Mouse (Mus musculus) embryonic fibroblast, embryonic 13.5 days (primary cell): ENCODE measurements around the gene Fev. TPM values are rescaled to one million over a fixed set of nuclear protein-coding genes. Genes with fewer than 3 reads are reported as not detected.
A peak's percentile ranks its signal among the peaks of the same experiment; 100 is the strongest.

ENCODE experiments used
- H3K27ac ChIP-seq: 2 replicates; pipeline ENCODE4 v1.5.1; 2012; ENCODE audit warnings: low read length, control low read depth, inconsistent platforms; ENCODE audit not compliant: insufficient read depth
- H3K4me1 ChIP-seq: 2 replicates; pipeline ENCODE4 v1.6.1; 2011; ENCODE audit warnings: low read length; ENCODE audit not compliant: control insufficient read depth, insufficient read depth
- H3K4me3 ChIP-seq: 2 replicates; pipeline ENCODE4 v1.5.1; 2011; ENCODE audit warnings: mild to moderate bottlenecking, control low read depth, low read length; ENCODE audit not compliant: insufficient read depth
- CTCF ChIP-seq: IDR thresholded peaks from 2 replicates; pipeline ENCODE4 v1.5.1; 2011; ENCODE audit warnings: mild to moderate bottlenecking, control low read depth, low read length, moderate library complexity, borderline replicate concordance; ENCODE audit not compliant: insufficient read depth
- POLR2A ChIP-seq: IDR thresholded peaks from 2 replicates; pipeline ENCODE4 v1.6.1; 2011; ENCODE audit warnings: low read depth, mild to moderate bottlenecking, control low read depth, low read length, moderate library complexity
- polyA plus RNA-seq: library from polyadenylated mRNA; stranded (reverse); fragments of >200 nt; gene quantifications from 2 replicates; pipeline ENCODE4 v1.2.4, GENCODE M21; 2011; ENCODE audit warnings: low read depth; ENCODE audit not compliant: missing spikeins, insufficient read length

The Fev gene
- polyA plus RNA-seq: not detected in 2 replicates

GRCm38 (mm10) chr1:74885369-74886042 is at the start of gene Fev:
Gene Fev (minus strand): TSS chr1:74885419.
- H3K4me3 ChIP-seq: no peak within 1 kb of the TSS
- TF ChIP-seq CTCF: no peak
- no peak for TF ChIP-seq POLR2A
- H3K4me1 ChIP-seq: no peaks in the 10 kb centered on the region
- H3K27ac ChIP-seq: no peak within 1 kb of the TSS

GRCm38 (mm10) chr1:74927621-74928296 is 42.5 kb upstream of the Fev start:
- no peaks in the 10 kb centered on the region for H3K4me1 ChIP-seq
- no peak overlapping the region for H3K4me3 ChIP-seq
- TF ChIP-seq POLR2A (no peak), CTCF (no peak)
- H3K27ac ChIP-seq: no peak overlapping the region

DNA sequence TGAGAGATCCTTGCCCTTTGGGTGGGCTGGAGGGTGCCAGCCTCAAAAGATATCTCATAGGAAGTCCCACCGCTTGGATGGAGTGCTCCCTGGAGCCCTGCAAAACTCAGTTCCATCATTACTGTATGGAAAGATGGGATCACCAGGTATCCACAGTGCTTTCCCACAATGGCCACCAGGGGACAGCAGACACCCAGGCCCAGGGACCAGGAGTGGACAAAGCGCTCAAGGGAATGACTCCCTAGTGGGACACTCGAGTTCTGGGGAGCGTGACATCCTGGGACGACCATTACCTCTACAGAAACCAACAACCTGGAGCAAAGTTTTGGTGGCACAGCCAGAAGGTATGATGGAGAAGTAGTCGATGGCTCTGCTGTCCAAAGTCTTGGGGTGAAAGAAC is 41.5 kb upstream of the Fev start:
- Histone ChIP-seq H3K27ac (no peak overlapping the region), H3K4me1 (no peaks in the 10 kb centered on the region), H3K4me3 (no peak overlapping the region)
- TF ChIP-seq POLR2A (no peak), CTCF (peak; percentile 81)

DNA sequence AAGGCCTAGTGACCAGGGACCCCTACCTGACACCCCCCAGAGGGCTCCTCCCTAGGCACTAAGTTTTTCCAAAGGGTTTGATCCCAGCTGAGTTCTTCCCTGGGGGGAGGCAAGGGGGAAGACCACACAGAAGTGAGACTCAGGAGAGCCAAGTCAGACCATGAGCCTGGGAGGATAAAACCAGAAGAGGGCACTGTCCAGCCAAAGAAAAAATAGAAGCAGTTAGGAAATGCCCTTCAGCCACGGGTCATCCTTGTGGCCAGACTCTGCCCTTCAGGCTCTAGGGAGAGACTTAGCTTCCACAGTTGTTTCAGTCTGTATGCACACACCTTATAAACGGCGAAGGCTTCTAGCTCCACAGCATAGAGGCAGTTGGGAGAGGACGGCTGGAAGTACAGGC is 39.2 kb upstream of the Fev start:
- no peak for TF ChIP-seq POLR2A
- H3K4me3 ChIP-seq: no peak overlapping the region
- no peaks in the 10 kb centered on the region for H3K4me1 ChIP-seq
- H3K27ac ChIP-seq: no peak overlapping the region

- Histone ChIP-seq H3K4me3 (no peak overlapping the region), H3K27ac (no peak overlapping the region), H3K4me1 (no peaks in the 10 kb centered on the region)
- TF ChIP-seq POLR2A: no peak
- TF ChIP-seq CTCF: no peak
Measured at GRCm38 (mm10) chr1:74915706-74916105, 30.5 kb upstream of the Fev start.

GRCm38 (mm10) chr1:74902191-74902590 is 17.0 kb upstream of the Fev start:
- TF ChIP-seq CTCF: no peak
- no peak for TF ChIP-seq POLR2A
- Histone ChIP-seq H3K4me1 (no peaks in the 10 kb centered on the region), H3K4me3 (no peak overlapping the region), H3K27ac (no peak overlapping the region)

DNA sequence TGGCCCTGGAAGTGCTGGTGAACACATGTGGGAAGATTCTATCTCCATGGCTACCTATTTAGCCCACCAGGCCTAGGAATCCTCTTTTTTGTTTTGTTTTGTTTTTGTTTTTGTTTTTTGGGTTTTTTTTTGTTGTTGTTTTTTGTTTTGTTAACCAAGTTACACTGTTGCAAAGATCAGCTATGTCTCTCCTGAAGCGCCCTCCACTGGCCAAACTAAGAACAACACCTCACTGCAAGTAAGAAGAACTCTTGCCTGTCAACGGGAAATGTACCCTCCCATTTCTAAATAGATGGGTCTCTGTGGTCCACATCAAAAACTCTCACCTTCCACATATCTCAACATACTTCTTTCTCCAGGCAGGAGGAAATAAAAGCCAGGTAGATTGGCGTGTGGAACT is 16.5 kb upstream of the Fev start:
- Histone ChIP-seq H3K27ac (no peak overlapping the region), H3K4me1 (no peaks in the 10 kb centered on the region), H3K4me3 (no peak overlapping the region)
- TF ChIP-seq CTCF (no peak), POLR2A (no peak)

- TF ChIP-seq POLR2A (no peak), CTCF (no peak)
- Histone ChIP-seq H3K27ac (no peak overlapping the region), H3K4me3 (no peak overlapping the region), H3K4me1 (no peaks in the 10 kb centered on the region)
Measured at GRCm38 (mm10) chr1:74900341-74901285, 15.4 kb upstream of the Fev start.

GRCm38 (mm10) chr1:74898656-74899431 is 13.6 kb upstream of the Fev start:
- no peaks in the 10 kb centered on the region for H3K4me1 ChIP-seq
- H3K27ac ChIP-seq: no peak overlapping the region
- no peak overlapping the region for H3K4me3 ChIP-seq
- no peak for TF ChIP-seq CTCF
- TF ChIP-seq POLR2A: no peak
